Mouse (Mus musculus): ENCODE measurements at regions not wholly inside any gene's neighbourhood (a gene's known extent, or its start where the extent isn't known, plus 50 kb on each side); places are given as distances from the start of the nearest gene placed in this dataset.

DNA sequence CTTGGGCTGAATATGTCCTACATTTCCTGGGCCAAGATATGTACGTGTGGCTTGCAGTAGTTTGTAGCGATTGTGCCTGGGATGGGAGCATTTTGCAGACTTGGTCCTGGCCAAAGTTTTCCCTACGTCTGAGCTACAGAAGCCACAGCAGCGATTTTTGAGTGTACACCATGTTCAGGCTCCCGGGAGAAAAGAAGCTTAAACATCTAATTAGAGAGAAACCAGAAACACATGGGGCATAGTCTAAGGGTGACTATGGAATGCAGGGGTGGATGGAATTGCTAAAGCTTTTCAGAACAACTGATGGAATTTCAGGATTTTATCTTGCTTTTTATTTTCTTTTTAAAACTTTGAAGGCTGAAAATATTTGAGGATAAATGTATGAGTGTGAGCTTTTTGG is 79.3 kb upstream of the Ercc6l2 start:
- Histone ChIP-seq H3K27ac (ENCODE audit: control insufficient read depth, insufficient read depth, low read length) (no peak overlapping the region), H3K27me3 (ENCODE audit: control insufficient read depth, insufficient read depth, low read length) (no peaks in the 10 kb centered on the region), H3K4me1 (replicated peaks; ENCODE audit: control insufficient read depth, insufficient read depth, low read length) (no peaks in the 10 kb centered on the region), H3K4me3 (ENCODE audit: control insufficient read depth, insufficient read depth, low read length) (no peak overlapping the region), H3K36me3 (ENCODE audit: control insufficient read depth, insufficient read depth, low read length) (no peaks in the 10 kb centered on the region)
- 91% methylated on average over 5 of the region's 5 CpGs for WGBS
- TF ChIP-seq POLR2A (IDR thresholded peaks at IDR 0.05; ENCODE audit: control insufficient read depth, extremely low read depth, insufficient read depth, low read length, poor library complexity) (no peak), CTCF (IDR thresholded peaks at IDR 0.05; ENCODE audit: borderline replicate concordance, control insufficient read depth, extremely low read depth, insufficient read depth, low read length, poor library complexity) (no peak)
- no peak for DNase-seq

GRCm38 (mm10) chr13:63741879-63742278 is 73.2 kb upstream of the Ercc6l2 start:
- no peak for DNase-seq
- Histone ChIP-seq H3K36me3 (ENCODE audit: control insufficient read depth, insufficient read depth, low read length) (no peaks in the 10 kb centered on the region), H3K27me3 (ENCODE audit: control insufficient read depth, insufficient read depth, low read length) (no peaks in the 10 kb centered on the region), H3K4me3 (ENCODE audit: control insufficient read depth, insufficient read depth, low read length) (no peak overlapping the region), H3K4me1 (replicated peaks; ENCODE audit: control insufficient read depth, insufficient read depth, low read length) (no peaks in the 10 kb centered on the region), H3K27ac (ENCODE audit: control insufficient read depth, insufficient read depth, low read length) (no peak overlapping the region)
- WGBS, result 89% methylated on average over 2 of the region's 2 CpGs
- TF ChIP-seq POLR2A (IDR thresholded peaks at IDR 0.05; ENCODE audit: control insufficient read depth, extremely low read depth, insufficient read depth, low read length, poor library complexity) (no peak), CTCF (IDR thresholded peaks at IDR 0.05; ENCODE audit: borderline replicate concordance, control insufficient read depth, extremely low read depth, insufficient read depth, low read length, poor library complexity) (no peak)

DNA sequence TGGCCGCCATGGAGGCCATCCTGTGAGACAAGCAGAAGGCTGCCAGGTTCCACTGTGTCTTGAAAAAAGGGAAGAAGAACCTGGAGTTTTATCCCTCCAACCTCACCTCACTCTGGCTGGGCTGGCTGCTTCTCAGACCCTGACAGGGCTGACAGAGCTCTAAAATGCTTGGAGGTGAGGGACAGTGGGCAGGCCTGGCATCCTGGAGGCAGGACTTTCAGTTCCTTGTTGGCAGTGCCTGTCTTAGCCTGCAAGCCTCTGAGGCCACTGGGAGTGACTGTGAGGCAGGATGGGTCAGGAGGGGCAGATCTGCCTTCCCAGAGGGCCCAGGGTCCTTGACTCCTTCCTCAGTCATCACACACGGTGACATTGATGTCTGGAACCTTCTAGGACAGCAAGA is 66.3 kb upstream of the Ercc6l2 start:
- Histone ChIP-seq H3K36me3 (ENCODE audit: control insufficient read depth, insufficient read depth, low read length) (no peaks in the 10 kb centered on the region), H3K4me1 (replicated peaks; ENCODE audit: control insufficient read depth, insufficient read depth, low read length) (no peaks in the 10 kb centered on the region), H3K4me3 (ENCODE audit: control insufficient read depth, insufficient read depth, low read length) (no peak overlapping the region), H3K27me3 (ENCODE audit: control insufficient read depth, insufficient read depth, low read length) (no peaks in the 10 kb centered on the region), H3K27ac (ENCODE audit: control insufficient read depth, insufficient read depth, low read length) (no peak overlapping the region)
- DNase-seq, result no peak
- TF ChIP-seq CTCF (IDR thresholded peaks at IDR 0.05; ENCODE audit: borderline replicate concordance, control insufficient read depth, extremely low read depth, insufficient read depth, low read length, poor library complexity) (no peak), POLR2A (IDR thresholded peaks at IDR 0.05; ENCODE audit: control insufficient read depth, extremely low read depth, insufficient read depth, low read length, poor library complexity) (no peak)
- WGBS, result 98% methylated on average over 2 of the region's 2 CpGs

DNA sequence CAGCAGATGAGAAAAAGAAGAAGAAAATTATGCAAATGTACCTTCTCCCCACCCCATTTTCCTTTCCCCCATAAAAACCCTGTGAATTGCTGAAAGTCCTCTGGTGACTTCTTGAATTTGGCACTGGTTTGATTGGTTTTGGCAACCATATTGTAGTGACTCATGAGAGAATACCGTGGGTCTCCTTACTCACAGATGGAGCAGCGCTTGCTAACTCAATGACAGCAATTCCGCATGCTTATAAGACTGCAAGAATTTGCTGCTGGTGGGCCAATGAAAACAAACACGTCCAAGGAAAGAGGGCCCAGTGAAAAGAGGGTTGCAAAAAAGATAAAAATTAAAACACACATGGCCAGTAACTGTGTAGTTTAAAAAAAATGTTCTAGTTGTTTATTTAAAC is 65.0 kb upstream of the Ercc6l2 start:
- DNase-seq, result no peak
- no peak for TF ChIP-seq POLR2A (IDR thresholded peaks at IDR 0.05; ENCODE audit: control insufficient read depth, extremely low read depth, insufficient read depth, low read length, poor library complexity)
- TF ChIP-seq CTCF (IDR thresholded peaks at IDR 0.05; ENCODE audit: borderline replicate concordance, control insufficient read depth, extremely low read depth, insufficient read depth, low read length, poor library complexity), result no peak
- Histone ChIP-seq H3K27me3 (ENCODE audit: control insufficient read depth, insufficient read depth, low read length) (no peaks in the 10 kb centered on the region), H3K4me1 (replicated peaks; ENCODE audit: control insufficient read depth, insufficient read depth, low read length) (no peaks in the 10 kb centered on the region), H3K4me3 (ENCODE audit: control insufficient read depth, insufficient read depth, low read length) (no peak overlapping the region), H3K36me3 (ENCODE audit: control insufficient read depth, insufficient read depth, low read length) (no peaks in the 10 kb centered on the region), H3K27ac (ENCODE audit: control insufficient read depth, insufficient read depth, low read length) (no peak overlapping the region)
- 88% methylated on average over 4 of the region's 4 CpGs for WGBS

DNA sequence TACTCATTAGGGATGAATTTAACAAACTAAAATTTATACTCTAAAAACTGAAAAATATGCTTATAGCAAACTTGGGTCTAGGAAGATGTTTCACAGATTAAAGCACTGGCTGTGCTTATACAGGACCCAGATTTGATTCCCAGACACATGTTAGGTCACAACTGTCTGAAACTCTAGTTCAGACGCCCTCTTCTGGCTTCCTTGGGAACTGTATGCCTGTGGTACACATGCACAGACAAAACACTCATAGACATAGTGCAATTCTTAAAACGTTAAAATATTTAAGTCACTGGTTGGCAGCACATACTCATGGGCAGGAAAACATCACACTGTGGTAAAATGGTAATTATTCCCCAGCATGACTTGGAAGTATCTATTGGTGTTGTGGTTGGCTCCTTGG is 63.8 kb upstream of the Ercc6l2 start:
- Histone ChIP-seq H3K27ac (ENCODE audit: control insufficient read depth, insufficient read depth, low read length) (no peak overlapping the region), H3K4me1 (replicated peaks; ENCODE audit: control insufficient read depth, insufficient read depth, low read length) (no peaks in the 10 kb centered on the region), H3K27me3 (ENCODE audit: control insufficient read depth, insufficient read depth, low read length) (no peaks in the 10 kb centered on the region), H3K4me3 (ENCODE audit: control insufficient read depth, insufficient read depth, low read length) (no peak overlapping the region), H3K36me3 (ENCODE audit: control insufficient read depth, insufficient read depth, low read length) (no peaks in the 10 kb centered on the region)
- TF ChIP-seq CTCF (IDR thresholded peaks at IDR 0.05; ENCODE audit: borderline replicate concordance, control insufficient read depth, extremely low read depth, insufficient read depth, low read length, poor library complexity), result no peak
- no peak for TF ChIP-seq POLR2A (IDR thresholded peaks at IDR 0.05; ENCODE audit: control insufficient read depth, extremely low read depth, insufficient read depth, low read length, poor library complexity)
- no peak for DNase-seq
- 73% methylated on average over 2 of the region's 2 CpGs for WGBS

- no peak for DNase-seq
- Histone ChIP-seq H3K4me1 (replicated peaks; ENCODE audit: control insufficient read depth, insufficient read depth, low read length) (no peaks in the 10 kb centered on the region), H3K27ac (ENCODE audit: control insufficient read depth, insufficient read depth, low read length) (no peak overlapping the region), H3K36me3 (ENCODE audit: control insufficient read depth, insufficient read depth, low read length) (no peaks in the 10 kb centered on the region), H3K27me3 (ENCODE audit: control insufficient read depth, insufficient read depth, low read length) (no peaks in the 10 kb centered on the region), H3K4me3 (ENCODE audit: control insufficient read depth, insufficient read depth, low read length) (no peak overlapping the region)
- WGBS, result 95% methylated on average over 5 of the region's 5 CpGs
- TF ChIP-seq CTCF (IDR thresholded peaks at IDR 0.05; ENCODE audit: borderline replicate concordance, control insufficient read depth, extremely low read depth, insufficient read depth, low read length, poor library complexity) (no peak), POLR2A (IDR thresholded peaks at IDR 0.05; ENCODE audit: control insufficient read depth, extremely low read depth, insufficient read depth, low read length, poor library complexity) (no peak)
These were observed 58.0 kb upstream of the Ercc6l2 start for GRCm38 (mm10) chr13:63757061-63757460.

DNA sequence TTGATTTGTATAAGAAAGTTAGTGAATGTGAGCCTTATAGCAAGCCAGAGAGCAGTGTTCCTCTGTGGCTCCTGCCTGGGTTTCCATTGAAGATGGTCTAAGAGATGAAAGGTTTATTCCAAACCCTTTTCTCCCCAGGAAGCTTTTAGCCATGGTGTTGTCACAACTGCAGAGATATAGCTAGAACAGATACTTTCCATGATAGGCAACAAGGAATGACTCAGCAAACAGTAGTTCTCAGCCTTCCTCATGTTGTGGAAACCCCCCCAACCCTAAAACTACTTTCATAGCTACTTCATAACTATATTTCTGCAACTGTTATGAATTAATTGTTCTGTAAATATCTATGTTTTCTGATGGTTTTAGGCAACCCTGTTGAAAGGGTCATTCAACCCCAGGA is 53.5 kb upstream of the Ercc6l2 start:
- H3K36me3 ChIP-seq (ENCODE audit: control insufficient read depth, insufficient read depth, low read length), result no peaks in the 10 kb centered on the region

More for the DNA sequence above, 53.5 kb upstream of the Ercc6l2 start:
- DNase-seq, result no peak
- Histone ChIP-seq H3K27ac (ENCODE audit: control insufficient read depth, insufficient read depth, low read length) (no peak overlapping the region), H3K4me1 (replicated peaks; ENCODE audit: control insufficient read depth, insufficient read depth, low read length) (no peaks in the 10 kb centered on the region), H3K27me3 (ENCODE audit: control insufficient read depth, insufficient read depth, low read length) (no peaks in the 10 kb centered on the region), H3K4me3 (ENCODE audit: control insufficient read depth, insufficient read depth, low read length) (no peak overlapping the region)
- TF ChIP-seq CTCF (IDR thresholded peaks at IDR 0.05; ENCODE audit: borderline replicate concordance, control insufficient read depth, extremely low read depth, insufficient read depth, low read length, poor library complexity), result no peak
- TF ChIP-seq POLR2A (IDR thresholded peaks at IDR 0.05; ENCODE audit: control insufficient read depth, extremely low read depth, insufficient read depth, low read length, poor library complexity), result no peak
